Mouse (Mus musculus) megakaryocyte, adult 5-6 weeks (primary cell): ENCODE results near the gene Psmc1. TPM values are rescaled to one million over a fixed set of nuclear protein-coding genes. Genes with fewer than 3 reads are reported as not detected.

Experiments
- ATAC-seq: 2 replicates; pipeline ENCODE4 v1.8.0; 2016; ENCODE audit warnings: mild to moderate bottlenecking, inconsistent platforms; ENCODE audit not compliant: poor library complexity, severe bottlenecking
- total RNA-seq, 2 experiments: library from RNA; stranded (forward) in 1 of 2; stranded (reverse) in 1 of 2; fragments of 153-499, 151-499 nt in 1 of 2; fragments of 221-1000, 200-1000 nt in 1 of 2; gene quantifications; 2 replicates each; pipeline versions ENCODE4 v1.2.3 to v1.2.4; 2015 to 2017

Gene Psmc1
- total RNA-seq, 2 experiments from 2014 or later = 151 to 189 TPM

GRCm38 (mm10) chr12:100124913-100125798 lies 15.2 kb downstream of the Psmc1 start:
- ATAC-seq = no peak

GRCm38 (mm10) chr12:100126968-100127865 lies 17.3 kb downstream of the Psmc1 start:
- no peak for ATAC-seq

GRCm38 (mm10) chr12:100127866-100128480 lies 18.0 kb downstream of the Psmc1 start:
- no peak for ATAC-seq

GRCm38 (mm10) chr12:100128522-100128921 lies 18.6 kb downstream of the Psmc1 start:
- ATAC-seq = no peak

GRCm38 (mm10) chr12:100128961-100129360 lies 19.0 kb downstream of the Psmc1 start:
- ATAC-seq = no peak

GRCm38 (mm10) chr12:100131167-100131566 lies 21.2 kb downstream of the Psmc1 start:
- ATAC-seq = no peak

- peak; percentile 91 for ATAC-seq
Observed at GRCm38 (mm10) chr12:100131655-100132054, 21.7 kb downstream of the Psmc1 start.

GRCm38 (mm10) chr12:100134395-100134936 lies 24.5 kb downstream of the Psmc1 start:
- ATAC-seq = no peak

- ATAC-seq = no peak
Observed at GRCm38 (mm10) chr12:100135117-100135516, 25.2 kb downstream of the Psmc1 start.

- ATAC-seq = no peak
Observed at GRCm38 (mm10) chr12:100142848-100143523, 33.0 kb downstream of the Psmc1 start.

GRCm38 (mm10) chr12:100143737-100144136 lies 33.8 kb downstream of the Psmc1 start:
- ATAC-seq = no peak

GRCm38 (mm10) chr12:100144269-100144668 lies 34.3 kb downstream of the Psmc1 start:
- no peak for ATAC-seq

- no peak for ATAC-seq
Observed at GRCm38 (mm10) chr12:100152466-100152865, 42.5 kb downstream of the Psmc1 start.

GRCm38 (mm10) chr12:100159261-100159975 lies 49.5 kb downstream of the Psmc1 start, which contains the start of gene Nrde2:
Nrde2 (minus strand) TSS chr12:100159653.
- ATAC-seq = peak; percentile 99

GRCm38 (mm10) chr12:100164991-100165500 lies 55.1 kb downstream of the Psmc1 start:
- no peak for ATAC-seq

GRCm38 (mm10) chr12:100166177-100166576 lies 56.2 kb downstream of the Psmc1 start:
- 0 out of 2 replicates have a peak, but pooled peaks have one; percentile 9 for ATAC-seq

GRCm38 (mm10) chr12:100166939-100167338 lies 57.0 kb downstream of the Psmc1 start:
- ATAC-seq = no peak

GRCm38 (mm10) chr12:100167502-100167901 lies 57.5 kb downstream of the Psmc1 start:
- ATAC-seq = no peak
